Mouse (Mus musculus): ENCODE data around the gene Tmem184a. TPM values are rescaled to one million over a fixed set of nuclear protein-coding genes. Genes with fewer than 3 reads are reported as not detected.

Tmem184a gene
- total RNA-seq, 2 experiments from 2014 or later: not detected

GRCm38 (mm10) chr5:139796900-139797299, 22.8 kb downstream of the Tmem184a start:
- peak; percentile 86 to 90 for DNase-seq
- intact Hi-C loops (cut with DNase I): loop anchor here (10.0 kb wide), 1 partner anchor 392 kb away; the partner anchor contains the start of gene C130050O18Rik

- intact Hi-C loops (cut with DNase I): loop anchor here (10.0 kb wide), 1 partner anchor 391 kb away; the partner anchor contains the start of gene C130050O18Rik
- DNase-seq: peak in 1 of 2 experiments; percentile 37
Measured at GRCm38 (mm10) chr5:139796001-139796620, 23.6 kb downstream of the Tmem184a start.

- intact Hi-C loops (cut with DNase I): loop anchor here (10.0 kb wide), 1 partner anchor 390 kb away; the partner anchor contains the start of gene C130050O18Rik
- peak; percentile 54 to 68 for DNase-seq
Measured at GRCm38 (mm10) chr5:139794938-139795337, 24.8 kb downstream of the Tmem184a start.

GRCm38 (mm10) chr5:139794137-139794536, 25.6 kb downstream of the Tmem184a start:
- DNase-seq: peak in 1 of 2 experiments; percentile 33

GRCm38 (mm10) chr5:139793338-139794089, 26.2 kb downstream of the Tmem184a start:
- DNase-seq: peak; percentile 58 to 71
- intact Hi-C loops (cut with DNase I): loop anchor here (10.0 kb wide), 1 partner anchor 389 kb away; the partner anchor contains the start of gene C130050O18Rik

More at GRCm38 (mm10) chr5:139794137-139794536, 25.6 kb downstream of the Tmem184a start:
- intact Hi-C loops (cut with DNase I): loop anchor here (10.0 kb wide), 1 partner anchor 389 kb away; the partner anchor contains the start of gene C130050O18Rik

GRCm38 (mm10) chr5:139792966-139793337, 26.8 kb downstream of the Tmem184a start:
- intact Hi-C loops (cut with DNase I): loop anchor here (10.0 kb wide), 1 partner anchor 388 kb away; the partner anchor contains the start of gene C130050O18Rik
- peak in 1 of 2 experiments; percentile 46 for DNase-seq

GRCm38 (mm10) chr5:139792159-139792775, 27.4 kb downstream of the Tmem184a start:
- intact Hi-C loops (cut with DNase I): loop anchor here (10.0 kb wide), 1 partner anchor 387 kb away; the partner anchor contains the start of gene C130050O18Rik
- peak in 1 of 2 experiments; percentile 35 for DNase-seq

GRCm38 (mm10) chr5:139791227-139792158, 28.2 kb downstream of the Tmem184a start, which contains the start of gene Mafk:
Gene Mafk, plus strand, starts transcription at chr5:139791513.
- peak; percentile 99 for DNase-seq
- intact Hi-C loops (cut with DNase I): loop anchor here (10.0 kb wide), 1 partner anchor 387 kb away; the partner anchor contains the start of gene C130050O18Rik

GRCm38 (mm10) chr5:139789466-139789865, 30.3 kb downstream of the Tmem184a start:
- DNase-seq: no peak
- intact Hi-C loops (cut with DNase I): no loop called here

- intact Hi-C loops (cut with DNase I): no loop called here
- peak in 1 of 2 experiments; percentile 40 for DNase-seq
Measured at GRCm38 (mm10) chr5:139781406-139781805, 38.3 kb downstream of the Tmem184a start.

- intact Hi-C loops (cut with DNase I): loop anchor here (2.0 kb wide), 1 partner anchor 40 kb away; no protein-coding TSS in a partner anchor
- no peak for DNase-seq
Measured at GRCm38 (mm10) chr5:139776966-139777365, 42.8 kb downstream of the Tmem184a start.

- intact Hi-C loops (cut with DNase I): loop anchor here (2.0 kb wide), 1 partner anchor 51 kb away; the partner anchor contains the start of genes Gm26938 and Psmg3
- DNase-seq: peak; percentile 93 to 96
Measured at GRCm38 (mm10) chr5:139775216-139775926, 44.3 kb downstream of the Tmem184a start, which contains the start of gene Ints1. Gene Ints1, minus strand, starts transcription at chr5:139775674.

GRCm38 (mm10) chr5:139768216-139768615, 51.5 kb downstream of the Tmem184a start:
- intact Hi-C loops (cut with DNase I): no loop called here
- no peak for DNase-seq

- no peak for DNase-seq
- intact Hi-C loops (cut with DNase I): no loop called here
Measured at GRCm38 (mm10) chr5:139764296-139764695, 55.4 kb downstream of the Tmem184a start.

- no peak for DNase-seq
- intact Hi-C loops (cut with DNase I): no loop called here
Measured at GRCm38 (mm10) chr5:139758096-139758495, 61.6 kb downstream of the Tmem184a start.

GRCm38 (mm10) chr5:139756586-139756985, 63.1 kb downstream of the Tmem184a start:
- intact Hi-C loops (cut with DNase I): no loop called here
- DNase-seq: no peak

- no peak for DNase-seq
- intact Hi-C loops (cut with DNase I): no loop called here
Measured at GRCm38 (mm10) chr5:139756135-139756534, 63.6 kb downstream of the Tmem184a start.

GRCm38 (mm10) chr5:139754753-139755152, 65.0 kb downstream of the Tmem184a start:
- peak; percentile 47 to 62 for DNase-seq
- intact Hi-C loops (cut with DNase I): no loop called here

Data from heart, postnatal 36 days (tissue).